Mouse (Mus musculus) layer of hippocampus, adult 18-20 months (tissue): ENCODE results near the gene Plgrkt. TPM values are rescaled to one million over a fixed set of nuclear protein-coding genes. Genes with fewer than 3 reads are reported as not detected.

Experiments
- DNase-seq, 2 experiments: peaks; one replicate each; pipeline ENCODE4 v3.0.0; 2022; ENCODE audit warnings: low spot score in 2 of 2
- total RNA-seq, 2 experiments: library from RNA; stranded (reverse); gene quantifications; 2 replicates each; pipeline ENCODE4 v1.2.3; 2021

Gene Plgrkt
- total RNA-seq, 2 experiments from 2014 or later: 25.6 to 27.0 TPM

DNA sequence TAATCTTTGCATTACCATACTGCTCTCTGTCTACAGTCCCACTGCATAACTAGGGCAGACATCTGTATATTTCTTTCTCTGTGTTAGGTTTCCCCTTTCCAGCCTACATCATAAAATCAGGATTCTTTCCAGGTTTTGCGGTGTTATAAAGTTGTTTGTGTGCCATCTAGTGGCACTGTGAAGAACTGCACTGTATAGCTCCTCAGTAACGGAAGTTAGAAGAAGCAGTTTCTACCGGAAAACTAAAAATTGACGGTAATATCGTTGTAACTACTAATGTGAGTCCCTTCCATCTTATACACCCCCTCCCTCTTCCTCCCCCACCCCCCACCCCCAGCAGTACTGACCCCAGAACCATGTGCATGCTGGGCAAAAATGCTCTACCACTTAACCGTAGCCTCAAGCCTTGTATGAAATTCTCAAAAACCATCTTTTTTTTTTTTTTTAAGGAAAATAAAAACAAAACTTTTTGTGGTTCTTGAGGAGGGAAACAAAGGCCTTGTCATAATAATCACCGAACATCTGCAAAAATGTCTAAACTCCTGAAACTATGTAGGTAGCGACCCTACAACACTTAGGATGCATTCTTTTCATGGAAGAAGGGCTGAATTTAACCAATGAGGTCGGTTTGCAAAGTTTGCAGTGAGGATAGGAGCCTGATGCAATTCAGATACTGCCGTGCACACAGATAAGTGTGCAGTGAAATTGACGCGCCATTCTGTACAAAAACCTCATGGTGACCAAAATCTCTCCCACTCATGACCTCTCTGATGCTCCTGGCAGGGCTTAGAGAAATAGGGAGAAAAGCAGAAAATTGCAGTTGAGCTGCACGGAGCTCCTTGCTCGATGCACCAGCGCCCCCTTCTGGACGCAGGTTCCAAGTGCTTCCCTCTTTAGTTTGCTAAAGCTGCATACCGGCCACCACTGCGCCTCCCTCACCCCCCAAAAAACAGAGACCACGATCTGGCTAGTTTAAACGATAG, 12.0 kb downstream of the Plgrkt start:
- peak; percentile 71 to 92 for DNase-seq

DNA sequence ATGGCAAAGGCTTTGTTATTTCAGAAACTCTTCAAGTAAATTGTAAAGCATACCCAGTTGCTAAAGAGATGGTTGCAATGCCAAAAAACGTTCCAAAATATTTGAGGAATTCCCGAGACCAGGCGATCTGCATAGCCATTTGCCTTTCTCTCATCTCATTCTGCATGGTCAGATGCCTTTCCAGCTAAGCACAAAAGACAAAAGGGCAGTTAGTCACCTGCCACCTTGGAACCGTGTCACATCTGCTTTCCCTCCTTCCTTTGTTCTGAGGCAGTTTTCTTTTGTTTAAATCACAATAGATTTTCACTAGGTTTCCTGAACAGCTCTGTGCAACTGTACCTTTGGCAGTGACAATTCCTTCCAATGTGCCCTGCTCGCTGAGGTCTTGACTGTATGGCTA, 16.2 kb downstream of the Plgrkt start:
- DNase-seq: no peak

DNA sequence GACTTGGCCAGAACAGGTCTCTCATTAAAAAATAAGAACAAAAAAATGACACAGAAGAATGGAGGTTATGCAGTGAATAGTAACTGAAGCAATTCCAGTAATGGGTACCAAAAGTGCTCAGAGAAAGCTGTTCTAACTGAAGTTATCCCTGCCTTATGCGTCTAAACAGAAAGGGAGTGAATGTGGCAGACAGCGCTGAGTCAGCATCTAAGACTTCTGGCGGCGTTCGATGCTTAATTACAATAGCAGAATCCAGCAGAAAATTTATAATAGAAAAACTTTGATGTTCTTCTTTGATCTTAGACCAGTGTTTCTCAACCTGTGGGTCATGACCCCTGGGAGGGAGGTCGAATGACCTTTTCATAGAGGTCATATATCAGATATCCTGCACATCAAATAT, 21.6 kb downstream of the Plgrkt start:
- peak in 1 of 2 experiments; percentile 28 for DNase-seq

DNA sequence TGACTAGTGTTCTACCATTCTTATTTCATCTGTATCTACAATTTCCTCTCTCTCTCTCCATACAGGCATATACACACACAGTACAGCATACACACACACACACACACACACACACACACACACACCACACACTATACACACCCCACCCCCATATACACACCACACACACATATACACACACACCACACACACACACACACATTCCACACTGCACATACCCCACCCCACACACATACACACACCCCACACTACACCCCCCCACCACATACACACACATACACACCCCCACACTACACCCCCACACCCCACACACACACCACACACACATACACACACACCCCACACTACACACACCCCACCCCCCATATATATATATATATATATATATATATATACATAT, 22.3 kb downstream of the Plgrkt start:
- no peak for DNase-seq

DNA sequence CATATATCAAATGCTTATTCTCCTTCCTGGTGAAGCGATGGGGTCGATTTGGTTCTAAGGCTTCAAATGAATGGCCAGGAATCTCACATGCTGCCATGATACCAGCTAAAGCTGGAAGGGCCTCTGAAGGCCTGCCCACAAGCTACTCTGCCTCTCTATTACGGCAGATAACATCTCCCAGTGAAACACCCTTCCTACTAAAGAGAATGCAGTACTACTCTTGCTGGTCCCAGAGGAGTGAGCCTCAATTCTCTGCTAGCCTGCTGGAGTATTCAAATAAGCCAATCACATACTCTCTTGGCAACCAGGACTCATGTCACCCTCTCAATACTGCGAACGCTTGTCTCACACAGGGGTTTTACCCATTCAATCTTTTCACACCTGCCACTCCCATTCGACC, 24.9 kb downstream of the Plgrkt start:
- DNase-seq: no peak

DNA sequence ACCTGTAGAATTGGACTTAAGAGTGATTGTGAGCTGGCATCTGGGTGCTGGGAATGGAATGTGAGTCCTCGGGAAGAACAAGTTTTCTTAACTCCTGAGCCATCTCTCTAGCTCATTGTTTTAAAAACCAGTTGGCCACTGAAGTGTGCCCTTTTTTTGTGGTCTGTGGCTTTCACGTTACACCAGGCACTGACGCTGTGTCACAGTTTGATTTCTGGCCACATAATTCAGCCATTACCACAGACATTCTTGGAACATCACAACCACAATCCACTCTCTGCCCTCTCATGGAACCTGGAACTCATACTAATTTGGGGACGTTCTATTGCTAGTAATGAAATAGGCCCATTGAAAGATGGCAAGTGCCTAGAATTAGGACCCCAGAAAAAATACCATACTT, 26.2 kb downstream of the Plgrkt start:
- DNase-seq: no peak

DNA sequence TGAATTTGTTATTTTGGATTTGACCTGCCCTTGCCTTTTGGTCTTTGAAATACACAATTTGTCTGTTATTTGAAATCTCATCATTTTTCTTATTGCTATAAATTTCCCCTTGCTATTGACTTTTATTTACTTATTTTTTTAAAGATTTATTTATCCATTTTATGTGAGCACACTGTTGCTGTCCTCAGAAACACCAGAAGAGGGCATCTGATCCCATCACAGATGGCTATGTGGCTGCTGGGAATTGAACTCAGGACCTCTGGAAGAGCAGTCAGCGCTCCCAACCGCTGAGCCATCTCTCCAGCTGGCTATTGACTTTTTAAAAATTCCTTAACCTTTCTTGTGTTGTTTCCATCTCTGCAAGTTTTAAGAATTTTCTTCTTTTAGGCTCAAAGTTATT, 30.6 kb downstream of the Plgrkt start:
- no peak for DNase-seq

DNA sequence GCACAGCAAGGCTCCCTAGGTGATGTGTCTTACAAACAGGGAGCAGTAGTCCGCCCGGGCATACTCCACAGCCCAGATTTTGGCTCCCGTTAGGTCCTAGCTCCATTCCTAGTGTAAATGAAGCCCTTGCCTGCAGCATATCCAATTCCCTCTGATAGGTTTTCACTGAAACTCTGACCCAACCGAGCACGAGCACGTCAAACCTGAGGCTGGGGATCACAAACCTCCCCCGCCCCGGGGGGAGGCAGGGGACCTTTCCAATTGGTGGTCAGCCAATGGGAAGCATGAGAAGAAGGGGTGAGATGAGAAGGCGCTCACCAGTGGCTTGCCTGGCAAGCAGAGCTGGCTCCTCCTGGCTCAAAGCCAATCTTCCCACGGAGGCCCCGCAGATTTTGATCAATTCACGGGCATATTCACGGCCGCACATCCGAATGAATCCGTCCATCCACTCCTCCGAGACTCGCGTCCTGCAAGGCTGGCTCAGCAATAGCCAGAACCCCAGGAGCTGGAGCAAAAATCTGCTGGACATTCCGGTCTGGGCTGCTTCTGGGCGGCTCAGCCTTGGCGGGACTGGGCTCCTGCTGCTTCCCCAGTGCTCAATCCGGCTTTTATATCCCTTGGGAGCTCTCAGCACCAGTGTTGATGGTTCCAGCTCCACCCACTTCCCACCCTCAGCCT, 33.0 kb downstream of the Plgrkt start, which contains the start of gene Rln1:
Gene Rln1, minus strand, starts transcription at position 603 of the 678 bp plus-strand sequence.
- DNase-seq: peak in 1 of 2 experiments; percentile 18

DNA sequence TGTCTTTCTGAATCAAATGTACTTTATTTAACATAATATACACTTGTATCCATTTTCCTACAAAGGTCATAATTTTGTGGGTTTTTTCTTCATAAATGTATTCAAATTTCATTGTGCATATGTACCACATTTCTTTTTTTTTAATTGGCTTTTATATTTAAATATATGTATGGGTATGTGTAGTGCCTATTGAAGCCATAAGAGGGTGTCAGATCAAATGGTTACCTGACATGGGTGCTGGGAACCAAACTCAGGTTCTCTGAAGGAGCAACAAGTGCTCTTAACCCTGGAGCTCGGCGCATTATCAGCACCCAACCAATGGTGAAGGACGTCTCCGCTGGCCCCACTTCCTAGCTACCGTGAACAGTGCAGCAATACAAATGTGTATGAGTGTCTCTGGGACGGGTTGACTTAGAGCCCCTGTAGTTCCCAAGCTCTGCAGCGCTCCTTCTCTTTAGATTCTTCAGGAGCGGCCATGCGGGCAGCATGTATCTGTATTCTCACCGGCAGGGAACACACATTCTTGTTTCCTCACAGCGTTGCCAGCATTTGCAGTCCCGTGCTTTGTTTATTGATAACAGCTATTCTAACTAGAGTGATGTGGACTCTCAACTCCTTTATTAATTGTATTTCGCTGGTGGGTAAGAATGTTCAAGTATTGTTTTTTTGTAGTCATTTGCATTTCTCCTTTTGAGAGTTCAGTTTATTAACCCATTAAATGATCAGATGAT, 40.2 kb downstream of the Plgrkt start:
- DNase-seq: no peak

DNA sequence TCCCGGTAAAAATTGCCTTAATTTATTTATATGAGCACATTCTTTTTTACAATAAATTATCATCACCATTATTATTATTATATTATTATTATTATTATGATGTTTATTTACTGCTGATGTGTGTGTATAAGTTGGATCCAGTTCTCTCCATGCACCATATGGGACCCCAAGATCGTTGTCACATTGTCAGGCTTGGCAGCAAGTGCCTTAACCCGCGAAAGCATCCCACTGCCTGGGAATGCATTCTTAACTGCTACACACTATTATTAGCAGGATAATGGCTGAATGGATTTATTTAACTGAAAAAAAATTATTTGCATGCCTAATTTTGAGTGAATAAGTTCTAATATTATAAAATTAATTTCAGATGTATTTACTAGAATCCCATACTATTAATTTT, 40.8 kb downstream of the Plgrkt start:
- DNase-seq: no peak

DNA sequence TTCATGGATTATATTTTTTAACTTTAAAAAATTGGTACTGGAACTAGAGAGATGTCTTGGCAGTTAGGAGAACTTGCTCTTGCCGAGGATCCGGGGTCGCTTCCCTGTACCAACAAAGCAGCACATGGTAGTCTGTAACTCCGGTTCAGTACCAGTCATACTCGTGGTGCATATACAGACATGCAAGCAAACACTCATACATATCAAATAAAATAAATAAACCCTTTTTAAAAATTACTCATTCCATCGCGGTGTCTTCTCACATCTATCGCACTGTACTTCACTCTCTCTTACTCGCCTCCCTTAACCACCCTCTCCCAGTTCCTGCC, 41.4 kb downstream of the Plgrkt start:
- no peak for DNase-seq

DNA sequence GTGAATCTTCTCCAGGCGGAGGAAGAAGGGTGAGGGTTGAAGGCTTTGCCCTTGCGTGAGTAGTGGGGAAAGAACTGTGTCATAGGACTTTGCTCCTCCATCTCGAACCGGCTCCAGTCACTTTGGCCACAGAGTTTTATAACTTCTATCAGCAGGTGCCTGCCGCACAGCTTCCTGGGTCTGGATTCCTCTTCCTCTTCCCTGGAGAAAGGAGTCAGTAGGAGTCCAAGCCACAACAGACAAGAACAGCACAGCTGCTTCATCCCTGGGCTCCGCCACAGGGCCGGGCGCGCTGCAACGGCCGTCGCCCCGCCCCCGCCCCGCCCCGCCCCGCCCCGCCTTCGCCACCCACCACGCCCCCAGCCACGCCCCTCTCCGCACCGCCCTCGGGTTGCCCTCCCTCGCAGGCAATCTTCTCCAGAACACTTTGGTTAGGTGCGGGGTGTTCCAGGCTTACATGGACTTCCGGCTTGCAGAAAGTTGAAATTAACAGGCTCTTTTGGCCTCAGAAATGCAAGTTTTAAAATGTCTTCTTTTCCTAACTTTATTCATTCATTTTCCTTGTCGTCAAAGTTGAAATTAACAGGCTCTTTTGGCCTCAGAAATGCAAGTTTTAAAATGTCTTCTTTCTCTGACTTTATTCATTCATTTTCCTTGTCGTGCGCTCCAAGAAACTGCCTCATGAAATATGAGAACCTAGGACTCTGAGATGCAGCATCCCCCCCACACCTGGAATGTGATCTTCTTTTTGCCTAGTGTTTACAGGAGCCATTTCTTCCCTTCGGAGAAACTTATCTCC, 41.9 kb downstream of the Plgrkt start, which contains the start of gene Insl6:
Gene Insl6, minus strand, starts transcription at position 304 of the 799 bp plus-strand sequence.
- peak in 1 of 2 experiments; percentile 9 for DNase-seq

DNA sequence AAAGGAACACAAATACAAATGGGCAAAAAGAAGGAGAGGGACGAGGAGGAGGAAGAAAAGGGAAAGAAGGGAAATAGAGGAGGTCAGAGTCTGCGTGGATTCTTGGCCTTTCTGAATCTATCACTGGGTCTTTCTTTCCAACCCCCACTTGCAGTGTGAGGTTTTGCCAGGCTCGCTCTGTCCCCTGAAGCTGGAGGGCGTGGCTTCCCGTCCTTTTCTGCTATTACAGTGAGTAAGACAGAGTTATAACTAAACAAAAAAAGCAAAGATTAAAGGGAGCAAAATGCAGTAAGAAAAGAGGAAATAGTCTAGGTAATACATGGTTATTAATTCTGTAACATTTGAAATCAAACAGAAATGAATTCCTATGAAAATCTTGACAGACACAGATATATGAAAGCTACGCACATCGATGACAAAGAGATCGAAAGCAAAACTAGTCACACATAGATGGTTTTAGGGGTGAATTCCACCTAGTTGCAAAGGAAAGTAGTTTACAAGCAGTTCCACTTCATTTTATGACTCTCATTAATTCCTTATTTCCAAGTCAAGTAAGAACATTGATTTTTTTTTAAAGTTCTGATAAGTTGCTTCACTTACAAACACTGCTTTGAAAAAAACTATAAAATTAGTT, 43.7 kb downstream of the Plgrkt start:
- no peak for DNase-seq

DNA sequence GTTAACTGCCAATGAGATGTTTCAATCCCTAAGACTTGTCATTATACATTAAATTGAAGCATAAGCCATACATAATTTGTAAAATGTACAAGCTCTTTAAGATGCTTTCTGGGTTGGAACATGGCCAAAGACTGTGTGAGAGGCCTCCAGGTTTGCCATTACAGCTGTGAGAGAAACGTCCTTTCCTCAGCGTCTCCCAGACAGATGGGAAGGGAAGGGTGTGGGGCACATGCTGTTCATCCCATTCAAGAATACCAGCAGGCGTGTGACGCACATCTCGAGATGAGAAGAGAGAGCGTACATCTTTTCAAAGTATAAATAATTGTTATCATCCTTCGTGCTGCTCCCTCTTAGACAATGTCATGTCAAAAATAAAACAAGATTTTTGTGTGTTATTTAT, 54.5 kb downstream of the Plgrkt start:
- peak in 1 of 2 experiments; percentile 16 for DNase-seq

DNA sequence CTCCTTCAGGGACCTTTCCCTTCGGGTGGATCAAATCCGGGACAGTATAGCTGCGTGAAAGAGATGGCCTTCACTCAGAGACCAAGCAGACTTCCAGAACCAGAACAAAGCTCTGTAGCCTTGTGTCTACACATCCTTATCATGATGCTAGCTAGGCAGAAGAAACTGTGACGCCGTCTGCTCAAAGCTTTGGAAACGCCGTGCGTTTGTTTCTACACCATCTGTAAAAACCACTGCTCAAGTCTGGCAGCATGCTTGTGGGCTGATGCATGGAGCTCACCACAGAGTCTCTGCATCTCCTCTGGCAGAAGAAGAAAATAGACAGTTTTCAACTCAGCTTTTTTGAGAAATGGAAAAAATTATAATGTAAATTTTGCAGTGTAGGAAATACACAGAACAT, 55.4 kb downstream of the Plgrkt start:
- peak; percentile 26 to 74 for DNase-seq

DNA sequence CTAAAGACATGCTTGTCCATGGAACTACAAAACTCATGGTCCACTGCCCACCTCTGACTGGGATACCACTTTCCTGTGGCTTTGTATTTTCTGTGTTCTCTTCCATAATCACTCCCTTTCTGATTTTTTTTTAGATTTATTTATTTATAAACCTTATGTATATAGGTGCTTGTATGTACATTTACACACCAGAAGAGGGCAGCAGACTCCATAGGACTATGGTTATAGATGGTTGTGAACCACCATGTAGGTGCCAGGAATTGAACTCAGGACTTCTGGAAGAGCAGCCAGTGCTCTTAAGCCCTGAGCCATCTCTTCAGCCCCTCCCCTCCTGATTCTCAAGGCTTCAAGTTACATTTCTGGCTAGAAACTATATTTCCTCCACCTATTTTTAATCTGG, 58.4 kb downstream of the Plgrkt start:
- no peak for DNase-seq

DNA sequence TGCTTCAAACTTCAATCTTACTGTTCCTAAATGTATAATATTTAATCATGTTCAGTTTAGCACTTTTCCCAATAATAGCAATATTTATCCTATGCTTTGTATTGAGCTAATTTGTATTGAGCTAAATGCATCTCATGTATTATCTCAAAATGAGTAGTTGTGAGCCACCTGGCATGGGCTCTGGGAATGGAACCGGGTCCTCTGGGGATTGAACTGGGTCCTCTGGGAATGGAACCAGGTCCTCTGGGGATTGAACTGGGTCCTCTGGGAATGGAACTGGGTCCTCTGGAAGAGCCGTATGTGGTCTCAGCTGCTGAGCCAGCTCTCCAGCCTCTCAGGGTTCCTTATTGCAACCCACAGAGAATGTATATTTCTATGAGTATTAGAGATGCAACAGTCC, 65.1 kb downstream of the Plgrkt start:
- no peak for DNase-seq

DNA sequence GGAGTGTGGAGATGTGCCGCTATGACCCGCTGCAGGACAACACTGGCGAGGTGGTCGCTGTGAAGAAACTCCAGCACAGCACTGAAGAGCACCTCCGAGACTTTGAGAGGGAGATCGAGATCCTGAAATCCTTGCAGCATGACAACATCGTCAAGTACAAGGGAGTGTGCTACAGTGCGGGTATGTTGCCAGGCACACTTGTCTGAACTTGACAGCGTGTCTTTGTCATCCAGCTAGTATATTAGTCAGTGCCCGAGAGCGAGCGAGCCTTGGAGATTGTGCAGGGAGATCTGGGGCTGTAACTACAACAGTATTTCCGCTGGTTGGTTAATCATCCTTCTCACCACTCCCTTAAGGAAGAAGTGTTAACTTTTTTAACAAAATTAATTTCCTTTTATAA, 66.3 kb downstream of the Plgrkt start:
- DNase-seq: no peak
